Mouse (Mus musculus) naive thymus-derived CD4-positive, alpha-beta T cell, adult 2 months (primary cell): ENCODE measurements around the gene Qtrt1.
A peak's percentile ranks its signal among the peaks of the same experiment; 100 is the strongest.

ENCODE experiments used
- DNase-seq: peaks from one replicate; pipeline ENCODE4 v3.0.0-alpha.2; 2011; ENCODE audit warnings: low read depth

Qtrt1 gene

GRCm38 (mm10) chr9:21424631-21425555 is 13.3 kb downstream of the Qtrt1 start, which contains the start of gene Dnm2:
Gene Dnm2 (plus strand): TSS chr9:21424908.
- DNase-seq: peak; percentile 100

GRCm38 (mm10) chr9:21425556-21425945 is 13.9 kb downstream of the Qtrt1 start:
- no peak for DNase-seq

DNA sequence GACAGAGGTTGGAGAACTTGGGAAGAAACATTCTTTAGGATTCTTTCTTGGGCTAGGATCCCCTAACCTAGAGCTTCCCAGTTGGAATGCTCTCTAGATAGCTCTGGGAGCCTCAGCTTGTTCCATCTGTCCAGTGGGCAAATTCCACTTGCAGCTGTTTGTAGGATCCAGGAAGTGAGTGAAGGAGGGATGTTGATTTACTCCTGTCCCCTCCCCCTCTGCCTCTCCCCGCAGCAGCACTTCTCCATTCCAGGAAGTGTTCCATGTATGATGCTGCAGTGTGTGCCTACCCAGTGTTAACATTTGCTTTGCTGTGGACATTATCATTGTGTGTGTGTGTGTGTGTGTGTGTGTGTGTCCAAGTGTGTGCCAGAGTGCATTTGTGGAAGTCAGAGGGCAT is 14.4 kb downstream of the Qtrt1 start:
- no peak for DNase-seq

- DNase-seq: no peak
Observed at GRCm38 (mm10) chr9:21426525-21426924, 14.9 kb downstream of the Qtrt1 start.

DNA sequence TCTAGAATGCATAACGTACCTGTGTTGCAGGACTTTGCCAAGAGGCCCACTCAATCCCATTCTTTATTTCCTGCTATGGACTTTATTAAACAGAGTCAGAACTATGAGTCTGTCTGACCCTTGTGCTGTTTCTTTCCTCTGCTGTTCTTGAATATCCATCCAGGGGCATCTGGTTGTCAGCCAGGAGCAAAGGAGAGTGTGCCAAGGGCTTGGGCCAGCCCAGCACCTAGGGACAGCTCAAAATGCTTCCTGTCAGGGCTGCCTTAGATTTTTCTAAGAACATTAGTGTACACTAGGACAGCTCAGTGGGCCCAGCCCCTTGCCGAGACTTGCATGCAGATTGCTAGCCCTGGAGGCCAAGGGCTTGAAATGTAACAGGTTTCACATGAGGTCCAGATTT is 16.1 kb downstream of the Qtrt1 start:
- DNase-seq: no peak

DNA sequence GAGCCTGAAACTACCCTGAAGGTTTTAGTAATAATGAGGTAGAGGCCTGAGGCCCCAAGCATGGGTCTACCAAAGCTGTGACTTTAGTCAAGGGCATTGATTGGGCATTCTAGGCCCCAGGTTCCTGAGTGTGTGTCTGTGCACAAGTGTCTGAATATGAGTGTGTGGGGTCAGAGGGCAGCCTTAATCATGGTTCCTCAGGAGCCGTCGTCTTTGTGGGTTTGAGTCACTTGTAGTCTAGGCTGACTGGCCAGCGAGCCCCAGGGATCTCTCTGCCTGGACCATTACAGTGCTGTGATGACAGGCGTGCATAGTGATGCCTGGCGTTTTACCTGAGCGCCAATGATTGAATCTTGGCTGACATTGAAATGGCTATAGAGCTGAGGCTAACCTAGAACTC is 16.5 kb downstream of the Qtrt1 start:
- DNase-seq: no peak

DNA sequence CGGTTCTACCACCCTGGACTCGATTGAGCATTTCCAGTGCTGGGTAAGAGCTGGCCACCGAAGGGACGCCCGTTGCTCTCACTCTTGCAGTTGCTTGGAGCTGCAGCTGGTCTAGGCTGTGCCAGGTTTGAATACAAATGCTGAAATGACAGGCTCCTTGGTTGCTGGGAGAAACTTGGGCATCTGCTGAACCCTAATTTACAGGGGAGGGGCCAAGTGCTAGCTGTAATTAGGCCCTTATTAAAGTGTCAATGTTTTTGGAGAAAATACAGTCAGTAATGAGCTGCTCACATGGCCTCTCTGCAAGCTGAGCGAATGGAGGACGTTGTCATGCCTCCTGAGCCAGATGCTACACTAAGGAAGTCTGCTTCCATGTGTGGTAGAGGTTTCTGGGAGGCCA is 19.1 kb downstream of the Qtrt1 start:
- DNase-seq: no peak

DNA sequence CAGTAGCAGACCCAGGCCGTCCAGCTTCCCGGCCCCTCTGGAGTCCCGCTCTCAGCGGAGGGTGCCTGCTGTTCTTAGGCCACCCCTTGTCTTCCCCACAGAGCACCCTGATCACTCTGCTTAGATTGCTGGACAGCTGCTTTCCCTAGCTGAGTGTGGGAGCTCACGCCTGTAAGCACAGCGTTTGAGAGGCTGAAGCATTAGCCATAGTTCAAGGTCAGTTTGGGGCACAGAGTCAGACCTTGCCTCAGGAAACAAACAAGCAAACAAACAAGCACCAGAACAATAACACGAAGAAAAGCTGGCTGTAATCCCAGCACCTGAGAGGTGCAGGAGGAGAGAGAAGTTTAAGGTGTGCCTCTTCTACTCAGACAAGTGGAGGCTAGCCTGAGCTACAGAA is 20.4 kb downstream of the Qtrt1 start:
- no peak for DNase-seq

- DNase-seq: no peak
Observed at GRCm38 (mm10) chr9:21433766-21434165, 22.1 kb downstream of the Qtrt1 start.

DNA sequence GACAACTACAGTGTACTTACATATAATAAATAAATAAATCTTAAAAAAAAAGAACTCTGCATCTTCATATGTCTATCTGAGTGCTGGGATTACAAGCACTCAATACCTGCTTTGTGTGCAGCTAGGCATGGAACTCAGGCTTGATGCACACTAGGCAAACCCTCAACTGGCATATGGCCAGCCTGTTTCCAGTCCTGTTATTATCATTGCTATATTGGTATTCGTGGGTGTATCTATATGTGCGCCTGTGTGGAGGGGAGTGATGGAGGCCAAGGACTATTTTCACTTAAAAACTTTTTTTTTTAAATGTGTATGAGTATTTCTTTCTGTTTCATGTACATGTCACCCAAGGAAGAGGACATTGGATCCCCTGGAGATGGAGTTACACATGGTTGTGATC is 22.8 kb downstream of the Qtrt1 start:
- DNase-seq: no peak

DNA sequence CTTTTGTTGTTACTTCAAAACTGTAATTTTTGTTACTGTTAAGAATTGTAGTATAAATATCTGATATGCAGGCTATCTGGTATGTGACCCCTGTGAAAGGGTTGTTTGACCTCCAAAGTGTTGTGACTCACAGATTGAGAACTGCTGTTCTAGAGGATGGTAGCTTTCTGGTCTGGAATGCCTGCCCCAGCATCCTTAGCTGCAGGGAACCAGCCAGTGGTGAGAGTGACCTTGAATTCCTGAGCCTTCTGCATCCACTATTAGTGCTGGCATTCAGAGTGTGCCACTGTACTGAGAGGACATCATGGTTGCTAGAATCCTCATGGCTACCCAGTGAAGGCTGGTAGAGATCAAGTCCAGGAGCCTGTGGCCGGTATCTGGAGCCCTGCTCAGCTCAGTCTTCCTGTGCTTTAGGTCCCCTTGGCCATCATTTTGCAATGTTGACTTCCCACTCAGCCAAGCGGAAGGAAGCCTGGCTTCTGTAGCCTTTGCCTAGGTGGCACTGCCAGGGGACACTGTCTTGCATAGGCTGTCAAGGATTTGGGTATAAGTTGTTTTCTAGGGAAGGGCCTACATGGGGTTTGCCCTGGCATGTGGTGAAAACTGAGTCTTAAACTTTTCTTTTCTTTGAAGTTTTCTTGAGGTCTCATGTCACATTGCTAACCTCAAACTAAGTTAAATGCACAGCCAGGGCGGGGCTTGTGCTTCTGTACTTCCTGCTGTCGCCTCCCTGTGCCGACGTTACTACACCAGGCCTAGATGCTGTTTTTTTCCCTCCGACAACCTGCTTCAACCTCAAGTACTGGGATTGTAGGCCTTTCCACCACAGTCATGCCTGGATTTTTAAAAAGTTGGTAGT is 24.4 kb downstream of the Qtrt1 start:
- DNase-seq: peak; percentile 92

DNA sequence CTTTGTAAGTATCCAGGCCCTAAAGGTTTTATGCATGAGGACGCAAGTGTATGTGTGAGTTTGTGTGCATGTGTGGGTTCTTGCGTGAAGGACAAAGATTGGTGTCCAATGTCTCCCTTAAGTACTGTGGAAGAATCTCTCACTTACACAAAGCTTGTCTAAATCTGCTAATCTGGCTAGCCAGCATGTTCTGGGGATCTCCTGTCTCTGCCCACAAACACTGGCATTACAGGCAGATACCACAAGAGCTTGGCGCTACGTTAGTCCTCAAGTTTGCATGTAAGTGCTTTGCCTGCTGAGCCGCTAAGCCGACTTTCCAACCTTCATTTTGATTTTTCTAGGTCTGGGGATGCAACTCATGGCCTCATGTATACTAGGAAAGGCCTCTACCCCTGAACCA is 25.9 kb downstream of the Qtrt1 start:
- DNase-seq: no peak

- DNase-seq: no peak
Observed at GRCm38 (mm10) chr9:21438219-21438618, 26.6 kb downstream of the Qtrt1 start.

DNA sequence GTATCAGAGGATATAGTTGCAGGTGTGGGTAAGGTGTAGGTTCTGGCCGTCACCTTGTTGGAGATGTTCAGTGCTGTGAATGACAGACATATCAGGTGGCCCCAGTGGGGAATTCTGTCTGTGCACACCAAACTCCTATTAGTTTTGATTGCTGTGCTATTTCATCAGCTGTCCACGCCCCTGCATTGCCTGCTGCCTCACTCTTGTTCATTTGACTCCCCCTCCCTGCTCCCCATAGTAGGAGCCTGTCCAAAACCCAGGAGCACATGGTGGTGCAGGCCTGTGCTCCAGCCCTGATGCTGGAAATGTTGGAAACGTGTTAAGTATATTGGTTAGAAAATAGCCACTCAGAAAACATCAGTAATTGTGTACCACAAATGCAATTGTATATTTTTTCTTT is 27.8 kb downstream of the Qtrt1 start:
- no peak for DNase-seq

- DNase-seq: no peak
Observed at GRCm38 (mm10) chr9:21439914-21440313, 28.3 kb downstream of the Qtrt1 start.

- no peak for DNase-seq
Observed at GRCm38 (mm10) chr9:21440387-21440786, 28.8 kb downstream of the Qtrt1 start.

- DNase-seq: no peak
Observed at GRCm38 (mm10) chr9:21443853-21444252, 32.2 kb downstream of the Qtrt1 start.

DNA sequence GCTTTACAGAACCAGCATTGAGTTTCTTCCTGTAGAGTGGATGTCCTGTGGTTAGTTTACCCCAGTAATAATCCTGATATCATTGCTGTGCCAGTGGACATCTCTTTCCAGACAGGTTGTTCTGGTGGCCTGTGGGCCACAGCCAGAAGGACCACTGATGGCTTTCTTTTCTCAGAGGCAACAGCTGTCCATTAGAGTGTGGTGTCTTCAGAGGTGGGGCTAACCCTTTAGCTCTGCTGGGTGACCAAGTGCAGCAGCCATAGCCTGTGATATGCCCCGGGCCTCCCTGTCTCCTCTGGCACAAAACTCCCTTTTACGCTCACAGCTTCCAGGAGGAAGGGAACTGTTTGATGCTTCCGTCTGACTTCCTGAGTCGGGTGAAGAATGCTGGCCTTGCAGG is 32.9 kb downstream of the Qtrt1 start:
- no peak for DNase-seq

DNA sequence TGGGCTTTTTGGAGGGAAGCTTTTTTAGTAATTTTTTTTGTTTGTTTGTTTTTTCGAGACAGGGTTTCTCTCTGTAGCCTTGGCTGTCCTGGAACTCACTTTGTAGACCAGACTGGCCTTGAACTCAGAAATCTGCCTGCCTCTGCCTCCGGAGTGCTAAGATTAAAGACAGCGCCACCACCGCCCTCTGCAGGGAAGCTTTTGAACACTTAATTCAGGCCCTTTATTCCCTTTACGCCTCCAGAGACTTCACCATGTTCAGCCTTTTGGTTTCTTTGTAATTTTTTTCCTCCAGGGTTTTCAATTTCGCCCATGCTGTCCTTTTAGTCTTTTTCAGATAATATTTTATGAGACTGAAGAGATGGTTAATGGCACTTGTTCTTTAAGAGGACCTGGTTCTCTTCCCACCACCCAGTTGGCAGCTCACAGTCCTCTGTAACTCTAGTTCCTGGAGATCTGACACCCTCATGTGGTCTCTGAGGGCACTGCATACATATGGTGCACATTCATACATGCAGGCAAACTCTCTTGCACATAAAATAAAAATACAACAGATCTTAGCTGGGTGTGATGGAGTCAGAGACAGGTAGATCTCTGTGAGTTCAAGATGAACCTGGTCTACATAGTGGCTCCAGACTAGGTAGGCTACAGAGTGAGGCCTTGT is 33.6 kb downstream of the Qtrt1 start:
- DNase-seq: no peak

GRCm38 (mm10) chr9:21447778-21448177 is 36.1 kb downstream of the Qtrt1 start:
- no peak for DNase-seq

DNA sequence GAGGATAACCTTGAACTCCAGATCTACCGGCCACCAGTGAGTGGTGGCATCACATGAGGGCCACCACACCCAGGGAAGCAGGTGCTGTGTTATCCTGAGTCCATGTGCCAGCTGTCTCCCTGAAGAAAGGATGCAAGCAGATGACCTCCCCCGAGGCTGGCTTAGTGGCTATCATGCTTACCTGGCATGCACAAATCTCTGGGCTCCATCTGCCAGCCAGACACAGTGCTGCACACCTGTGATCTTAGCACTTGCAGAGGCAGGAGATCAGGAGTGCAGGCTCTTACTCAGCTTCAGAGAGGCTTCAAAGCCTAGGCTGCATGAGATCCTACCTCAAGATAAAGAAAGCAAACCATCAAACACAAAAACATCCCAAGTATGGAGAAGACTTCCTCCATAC is 38.1 kb downstream of the Qtrt1 start:
- DNase-seq: peak; percentile 82

GRCm38 (mm10) chr9:21450270-21450669 is 38.6 kb downstream of the Qtrt1 start:
- no peak for DNase-seq
